Mouse (Mus musculus) cerebellum, adult 9-11 months (tissue): Measurements from ENCODE around the gene Scarb1.

ENCODE experiments used
- DNase-seq: peaks from one replicate; pipeline ENCODE4 v3.0.0; 2022

Gene Scarb1

DNA sequence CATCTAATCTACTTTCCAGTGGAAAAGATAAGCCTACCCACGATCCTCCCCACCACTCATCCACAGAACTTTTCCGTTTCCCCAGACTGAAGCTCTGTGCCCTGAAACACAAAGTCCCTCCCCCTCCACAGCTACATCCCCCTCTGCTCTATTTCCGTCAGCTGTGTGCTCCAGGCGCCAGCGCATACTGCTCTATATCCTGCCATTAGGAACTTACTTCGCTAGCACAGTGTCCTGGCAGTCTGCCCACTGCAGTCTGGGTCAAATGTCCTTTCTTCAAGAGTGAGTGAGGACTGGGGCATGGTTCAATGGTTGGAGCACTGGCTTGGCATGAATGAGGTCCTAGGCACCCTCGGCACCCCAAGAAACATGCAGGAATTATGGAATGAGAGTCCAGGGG is 23.0 kb upstream of the Scarb1 start:
- no peak for DNase-seq

- DNase-seq = no peak
These were observed 20.2 kb upstream of the Scarb1 start for GRCm38 (mm10) chr5:125360981-125361510.

- no peak for DNase-seq
These were observed 19.7 kb upstream of the Scarb1 start for GRCm38 (mm10) chr5:125360566-125360965.

- DNase-seq = no peak
These were observed 17.3 kb upstream of the Scarb1 start for GRCm38 (mm10) chr5:125358270-125358608.

- DNase-seq = no peak
These were observed 16.8 kb upstream of the Scarb1 start for GRCm38 (mm10) chr5:125357543-125358269.

- no peak for DNase-seq
These were observed 14.8 kb upstream of the Scarb1 start for GRCm38 (mm10) chr5:125355650-125356049.

- DNase-seq = no peak
These were observed 14.1 kb upstream of the Scarb1 start for GRCm38 (mm10) chr5:125354885-125355492.

GRCm38 (mm10) chr5:125352781-125353294 is 11.9 kb upstream of the Scarb1 start:
- no peak for DNase-seq

- DNase-seq = no peak
These were observed 11.0 kb upstream of the Scarb1 start for GRCm38 (mm10) chr5:125351939-125352338.

DNA sequence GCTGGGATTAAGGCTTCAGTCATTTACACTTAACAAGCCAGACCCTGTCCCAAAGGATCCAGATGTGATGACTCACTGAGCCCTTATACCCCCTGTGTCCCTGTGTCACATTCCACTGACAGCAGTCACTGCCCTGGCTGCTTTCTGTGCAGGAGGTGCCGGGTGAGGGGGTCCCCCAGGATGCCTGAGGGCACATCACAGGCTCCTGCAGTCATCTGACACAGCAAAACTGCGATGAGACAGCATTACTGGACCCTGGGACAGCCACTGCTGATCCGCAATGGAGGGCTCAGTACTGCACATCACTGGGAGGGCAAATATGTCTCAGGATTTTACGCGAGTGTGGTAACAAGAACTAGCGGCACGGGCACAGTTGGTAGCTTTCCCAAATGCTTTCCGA is 10.2 kb upstream of the Scarb1 start:
- DNase-seq = no peak

GRCm38 (mm10) chr5:125349391-125349790 is 8.5 kb upstream of the Scarb1 start:
- DNase-seq = no peak

DNA sequence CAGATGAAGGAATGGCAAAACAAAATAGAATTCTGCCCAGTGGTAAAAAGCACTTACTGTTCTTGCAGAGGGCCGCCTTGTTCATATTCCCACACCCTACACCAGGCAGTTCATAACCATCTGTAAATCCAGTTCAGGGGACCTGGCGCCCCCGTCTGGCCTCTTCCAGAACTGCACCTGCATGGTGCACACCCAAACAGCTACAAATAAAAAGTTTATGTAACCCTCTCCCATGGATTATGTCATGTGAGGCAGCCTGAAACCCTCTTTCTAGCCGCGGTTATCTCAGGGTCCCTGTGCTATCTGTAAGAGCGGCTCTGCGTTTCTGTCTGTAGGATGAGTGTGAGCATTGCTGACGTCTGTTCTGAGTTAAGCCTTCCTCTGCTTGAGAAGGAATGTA is 7.6 kb upstream of the Scarb1 start:
- DNase-seq = no peak

DNA sequence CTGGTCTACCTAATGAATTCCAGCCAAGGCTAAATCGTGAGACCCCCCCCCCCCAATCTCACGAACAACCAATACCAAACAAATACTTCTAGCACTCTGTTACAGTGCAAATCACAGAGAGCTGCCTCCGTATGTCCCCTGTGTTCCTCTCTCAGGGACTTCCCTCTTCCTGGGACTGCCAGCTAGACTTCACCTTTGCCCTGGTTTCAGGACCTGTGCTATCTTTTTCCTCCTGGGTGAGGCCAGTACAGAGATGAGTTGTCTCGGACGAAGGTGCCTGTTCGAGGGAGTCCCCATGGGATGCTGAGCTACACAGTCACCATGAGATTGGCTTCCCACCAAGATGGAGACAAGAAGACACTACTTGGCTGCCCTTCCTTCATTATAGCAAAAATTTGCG is 7.2 kb upstream of the Scarb1 start:
- DNase-seq = no peak

DNA sequence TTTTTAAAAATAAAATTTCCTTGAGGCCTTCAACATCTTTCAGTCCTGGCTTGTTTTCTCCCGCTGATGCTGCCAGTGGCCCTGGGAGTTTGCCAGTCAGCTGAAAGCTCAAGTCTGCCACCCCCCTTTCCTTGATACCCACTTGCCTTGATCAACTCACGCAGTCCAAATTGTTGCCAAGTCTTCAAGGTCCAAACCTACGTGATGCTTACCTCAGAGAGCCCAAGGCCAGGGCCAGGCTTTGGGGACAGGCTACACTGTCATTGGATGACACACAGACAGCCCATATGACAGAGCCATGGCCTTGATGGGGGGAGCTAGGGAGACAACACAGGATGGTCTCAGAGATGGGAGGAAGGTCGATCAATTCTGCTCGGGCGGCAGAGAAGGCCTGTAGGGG is 3.4 kb upstream of the Scarb1 start:
- no peak for DNase-seq

GRCm38 (mm10) chr5:125341459-125342090 is 681 bp upstream of the Scarb1 start:
- no peak for DNase-seq

- DNase-seq = no peak
These were observed 903 bp downstream of the Scarb1 start for GRCm38 (mm10) chr5:125339851-125340531.

DNA sequence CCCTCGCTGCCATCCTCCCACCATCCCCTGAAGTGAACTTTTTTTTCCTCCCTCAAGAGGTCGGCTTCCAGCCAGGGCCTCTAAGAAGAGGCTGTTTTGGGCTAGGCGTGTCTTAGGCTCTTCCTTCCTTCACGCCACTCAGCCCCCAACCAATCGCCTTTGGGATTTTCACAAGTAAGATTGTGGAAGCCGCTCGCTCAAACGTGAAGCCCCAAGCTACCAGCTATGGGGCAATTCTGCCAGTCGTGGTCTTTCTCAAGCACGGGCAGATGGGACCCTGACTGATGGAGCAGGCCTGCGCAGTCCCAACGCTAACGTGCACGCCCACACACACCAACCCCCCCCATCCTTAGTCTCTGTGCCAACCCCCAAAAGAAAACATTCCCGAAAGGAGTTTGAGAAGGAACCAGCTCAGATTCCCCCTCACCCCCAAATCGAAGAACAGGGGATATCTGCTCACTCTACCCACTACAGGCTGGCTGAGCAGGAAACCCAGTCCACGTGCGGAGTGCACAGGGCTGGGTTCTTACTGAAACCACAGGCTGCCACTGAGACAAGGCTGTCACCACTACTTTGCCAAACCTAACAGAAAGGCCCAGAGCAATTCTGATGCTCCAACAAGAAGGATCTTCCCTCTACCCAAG is 1.7 kb downstream of the Scarb1 start:
- DNase-seq = no peak

GRCm38 (mm10) chr5:125337526-125337925 is 3.4 kb downstream of the Scarb1 start:
- DNase-seq = no peak

GRCm38 (mm10) chr5:125337012-125337411 is 3.9 kb downstream of the Scarb1 start:
- no peak for DNase-seq

DNA sequence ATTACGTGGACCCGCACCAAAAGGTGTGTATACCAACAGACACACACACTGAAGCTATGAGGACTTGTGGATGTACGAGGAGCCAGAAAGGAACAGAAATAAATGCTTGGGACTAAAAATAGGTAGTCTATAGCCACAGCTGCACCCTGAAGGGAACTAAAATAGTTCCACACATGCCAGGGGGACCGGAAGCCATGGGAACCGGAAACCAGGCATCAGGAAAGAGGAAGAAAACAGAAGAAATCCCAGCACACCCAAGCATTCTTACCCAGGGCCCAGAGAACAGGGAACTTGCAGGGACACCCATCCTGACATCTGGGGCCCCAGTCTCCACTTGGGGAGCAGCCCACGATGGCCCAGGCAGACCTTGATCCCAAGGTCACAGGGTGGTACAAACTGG is 7.9 kb downstream of the Scarb1 start:
- DNase-seq = no peak

DNA sequence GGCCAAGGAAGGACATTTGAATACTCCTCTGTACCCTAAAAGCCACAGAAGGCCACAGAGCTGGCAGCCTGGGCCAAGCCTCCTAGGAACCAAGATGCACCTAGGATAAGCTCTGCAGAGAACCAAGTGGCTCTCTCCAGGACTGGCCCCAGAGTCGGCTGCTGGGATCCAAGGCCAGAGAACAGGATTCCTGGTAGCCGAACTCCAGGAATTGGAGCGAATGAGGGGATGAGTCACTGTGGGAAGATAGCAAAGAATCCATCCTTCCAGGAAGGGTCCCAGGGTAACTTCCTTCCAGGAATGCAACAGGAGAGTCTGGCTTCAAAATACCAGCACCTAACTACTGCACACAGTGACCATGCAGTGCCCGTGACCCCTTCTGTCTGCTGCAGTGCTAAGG is 8.6 kb downstream of the Scarb1 start:
- DNase-seq = no peak

DNA sequence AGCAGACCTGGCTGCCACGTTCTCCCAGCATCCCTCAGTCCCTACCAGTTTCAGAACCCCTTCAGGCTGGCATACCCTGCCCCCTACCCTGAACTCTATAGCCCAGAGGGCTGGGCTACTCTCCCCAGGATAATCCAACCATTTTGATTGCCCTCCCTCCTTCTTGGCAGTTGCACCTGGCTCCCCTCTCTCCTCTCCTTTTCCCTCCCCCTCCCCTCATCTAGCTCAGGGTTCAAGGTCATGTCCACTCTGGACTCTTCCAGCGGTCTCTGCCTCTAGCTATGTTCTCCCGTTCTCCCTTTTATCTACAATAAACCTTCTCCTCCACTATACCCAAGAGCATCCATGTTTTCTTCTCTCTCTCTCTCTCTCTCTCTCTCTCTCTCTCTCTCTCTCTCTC is 9.1 kb downstream of the Scarb1 start:
- DNase-seq = no peak

- no peak for DNase-seq
These were observed 9.8 kb downstream of the Scarb1 start for GRCm38 (mm10) chr5:125331094-125331493.
